Mouse (Mus musculus) CD4-positive helper T cell, adult 2 months (primary cell): Measurements from ENCODE around the gene Cpne6.

ENCODE experiments used
- DNase-seq: peaks from one replicate; pipeline ENCODE4 v3.0.0-alpha.2; 2012; ENCODE audit warnings: low read depth, missing footprints, low spot score

Gene Cpne6

GRCm38 (mm10) chr14:55510125-55510731 lies at the start of gene Cpne6:
Gene Cpne6, plus strand, starts transcription at chr14:55510445.
- no peak for DNase-seq

DNA sequence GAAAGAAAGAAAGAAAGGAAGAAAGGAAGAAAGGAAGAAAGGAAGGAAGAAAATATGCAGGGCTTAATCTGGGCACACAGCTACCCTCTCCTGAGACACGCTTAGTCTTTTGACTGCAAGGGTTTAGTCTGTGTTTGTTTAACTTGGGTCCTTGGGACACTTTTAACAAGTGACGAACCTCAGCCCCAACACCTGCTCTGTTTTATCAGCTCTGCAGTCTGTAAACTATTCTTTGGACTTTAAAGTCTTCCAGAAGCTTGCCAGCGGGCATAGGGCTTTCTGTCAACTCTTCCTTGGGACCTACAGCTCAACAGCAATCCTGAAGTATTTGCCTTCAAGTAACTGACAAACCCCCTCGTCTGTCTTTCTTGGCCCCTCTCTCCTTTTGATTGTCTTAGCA lies 48.5 kb upstream of the Cpne6 start:
- DNase-seq, result no peak

DNA sequence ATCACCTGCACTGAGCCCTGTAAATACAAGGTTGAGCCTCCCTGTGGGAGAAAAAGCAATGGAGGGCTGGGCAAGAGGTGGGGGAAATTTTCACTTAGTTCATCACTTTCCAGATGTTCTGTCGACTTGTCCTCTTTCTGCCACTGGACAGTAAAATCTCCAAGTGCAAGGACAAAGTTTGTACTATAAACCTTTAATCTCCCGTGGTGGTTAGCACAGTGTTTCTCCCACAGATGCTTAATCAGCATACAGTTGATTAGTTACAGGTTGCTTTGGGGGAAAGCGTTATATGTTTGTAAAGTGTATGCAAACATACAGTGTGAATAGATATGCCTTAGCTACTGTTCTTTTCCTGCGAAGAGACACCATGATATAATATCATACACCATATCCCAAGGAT lies 43.8 kb upstream of the Cpne6 start:
- no peak for DNase-seq

GRCm38 (mm10) chr14:55467108-55467507 lies 43.1 kb upstream of the Cpne6 start:
- no peak for DNase-seq

- no peak for DNase-seq
These were observed 41.9 kb upstream of the Cpne6 start for GRCm38 (mm10) chr14:55468301-55468741.

GRCm38 (mm10) chr14:55469041-55469440 lies 41.2 kb upstream of the Cpne6 start:
- no peak for DNase-seq

DNA sequence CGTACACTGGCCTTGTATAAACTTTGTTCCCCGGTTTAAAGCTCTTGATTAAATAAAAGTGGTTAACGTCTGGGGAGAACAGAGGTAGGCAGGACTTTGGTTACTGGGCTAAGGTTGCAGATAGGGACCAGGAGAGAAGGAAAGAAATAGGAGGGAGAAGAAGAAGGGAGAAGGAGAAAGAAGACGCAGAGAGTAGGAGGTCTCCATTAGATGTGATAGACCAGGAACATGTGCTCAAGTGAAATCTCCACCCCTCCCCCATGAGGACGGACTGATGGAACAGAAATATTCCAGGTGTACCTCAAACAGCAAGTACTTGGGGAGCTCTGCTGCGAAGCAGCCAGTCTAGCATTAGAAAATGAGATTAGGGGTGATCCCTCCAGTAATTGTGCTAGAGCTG lies 40.4 kb upstream of the Cpne6 start:
- no peak for DNase-seq

- DNase-seq, result no peak
These were observed 39.4 kb upstream of the Cpne6 start for GRCm38 (mm10) chr14:55470806-55471205.

- DNase-seq, result no peak
These were observed 34.6 kb upstream of the Cpne6 start for GRCm38 (mm10) chr14:55475654-55476053.

DNA sequence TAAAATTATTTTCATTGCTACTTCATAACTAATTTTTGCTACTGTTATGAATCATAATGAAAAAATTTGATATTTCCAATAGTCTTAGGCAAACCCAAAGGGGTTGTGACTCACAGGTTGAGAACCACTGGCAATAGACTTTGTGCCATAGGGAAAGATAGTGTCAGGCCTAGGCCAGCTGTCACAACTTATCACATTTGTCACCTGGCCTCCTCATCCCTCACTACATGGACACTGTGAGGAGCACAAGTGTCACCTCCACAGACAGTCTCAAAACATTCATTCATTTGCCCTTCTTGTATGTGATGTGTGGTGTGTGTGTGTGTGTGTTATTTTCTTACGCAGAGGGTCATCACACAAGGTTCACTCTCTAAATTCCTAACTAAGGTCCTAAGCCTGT lies 32.8 kb upstream of the Cpne6 start:
- DNase-seq, result no peak

DNA sequence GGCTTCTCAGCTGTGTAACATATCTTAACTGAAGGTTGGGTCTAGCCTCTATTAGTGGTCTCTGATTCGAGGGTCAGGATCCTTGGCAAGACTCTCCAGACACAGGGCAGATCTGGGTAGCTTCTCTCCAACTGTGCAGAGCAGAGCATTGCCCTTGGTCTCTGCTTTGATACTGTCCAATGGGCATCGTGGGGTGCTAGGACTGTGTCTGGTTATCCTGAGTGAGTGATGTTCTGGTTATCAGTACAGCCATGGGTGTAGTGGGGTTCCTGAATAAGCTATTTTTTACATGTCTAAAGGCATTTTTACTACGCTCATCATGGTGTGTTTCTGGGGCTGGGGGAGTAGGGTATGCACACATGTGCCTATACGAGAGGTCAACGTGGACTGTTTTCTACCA lies 32.4 kb upstream of the Cpne6 start:
- no peak for DNase-seq

- DNase-seq, result peak; percentile 85
These were observed 31.3 kb upstream of the Cpne6 start, which contains the start of gene Dhrs4 for GRCm38 (mm10) chr14:55478651-55479599. Gene Dhrs4, plus strand, starts transcription at chr14:55478758.

DNA sequence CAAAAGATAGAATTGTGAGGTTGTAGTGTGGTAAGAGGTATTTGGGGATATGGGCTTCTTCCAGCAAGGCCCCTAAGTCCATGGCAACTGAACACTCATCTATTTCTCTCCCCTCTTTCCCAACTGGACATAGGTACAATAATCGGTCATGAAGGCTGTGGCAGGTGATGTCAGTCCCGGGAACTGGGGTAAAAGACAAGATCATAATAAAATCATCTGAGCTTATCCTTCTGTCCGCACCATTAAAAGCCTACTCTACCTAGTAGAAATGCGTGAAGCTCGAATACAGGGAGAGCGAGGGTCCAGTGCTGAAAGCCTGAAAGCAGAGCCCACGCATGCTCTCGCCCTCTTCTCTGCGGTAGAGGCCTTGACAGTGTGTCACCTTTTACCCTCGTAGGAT lies 30.6 kb upstream of the Cpne6 start:
- no peak for DNase-seq

GRCm38 (mm10) chr14:55484430-55485085 lies 25.7 kb upstream of the Cpne6 start:
- no peak for DNase-seq

DNA sequence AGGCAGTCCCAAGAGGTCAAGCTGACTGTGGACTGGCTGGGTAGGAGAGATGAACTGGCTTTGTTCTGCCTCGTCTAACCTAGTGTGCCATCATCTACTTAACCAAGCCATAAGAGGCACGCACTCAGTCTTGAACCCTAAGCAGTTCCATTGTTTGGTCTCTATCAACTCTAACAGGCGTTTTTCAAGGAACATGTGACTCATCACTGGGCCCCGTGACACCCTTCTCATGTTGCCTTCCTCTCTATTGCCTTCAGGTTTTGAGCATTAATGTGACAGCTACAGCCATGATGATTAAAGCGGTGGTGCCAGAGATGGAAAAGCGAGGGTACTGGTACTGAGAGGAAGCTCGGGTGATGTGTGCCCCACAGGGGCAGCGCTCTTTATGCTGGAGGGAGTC lies 23.4 kb upstream of the Cpne6 start:
- no peak for DNase-seq

GRCm38 (mm10) chr14:55490361-55491201 lies 19.7 kb upstream of the Cpne6 start, which contains the start of gene Carmil3:
Gene Carmil3, plus strand, starts transcription at chr14:55490651.
- DNase-seq, result peak; percentile 74

GRCm38 (mm10) chr14:55491291-55491833 lies 18.9 kb upstream of the Cpne6 start:
- DNase-seq, result peak; percentile 45

DNA sequence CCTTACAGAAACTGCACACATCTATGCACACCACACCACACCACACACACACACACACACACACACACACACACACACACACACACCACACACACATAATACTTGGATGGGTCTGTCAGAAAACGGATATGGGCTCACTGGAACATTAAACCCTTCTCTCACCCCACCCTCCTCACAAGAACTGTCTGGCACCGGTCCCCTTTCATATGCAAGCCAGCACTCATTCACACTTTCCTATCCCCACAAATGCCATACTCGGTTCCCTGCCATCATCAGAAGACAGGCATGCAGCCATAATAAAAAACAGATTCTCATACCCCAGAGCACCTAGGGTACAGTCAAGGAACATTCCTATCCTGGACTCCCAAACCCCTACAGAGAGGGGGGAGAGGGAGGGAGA lies 18.1 kb upstream of the Cpne6 start:
- DNase-seq, result no peak

DNA sequence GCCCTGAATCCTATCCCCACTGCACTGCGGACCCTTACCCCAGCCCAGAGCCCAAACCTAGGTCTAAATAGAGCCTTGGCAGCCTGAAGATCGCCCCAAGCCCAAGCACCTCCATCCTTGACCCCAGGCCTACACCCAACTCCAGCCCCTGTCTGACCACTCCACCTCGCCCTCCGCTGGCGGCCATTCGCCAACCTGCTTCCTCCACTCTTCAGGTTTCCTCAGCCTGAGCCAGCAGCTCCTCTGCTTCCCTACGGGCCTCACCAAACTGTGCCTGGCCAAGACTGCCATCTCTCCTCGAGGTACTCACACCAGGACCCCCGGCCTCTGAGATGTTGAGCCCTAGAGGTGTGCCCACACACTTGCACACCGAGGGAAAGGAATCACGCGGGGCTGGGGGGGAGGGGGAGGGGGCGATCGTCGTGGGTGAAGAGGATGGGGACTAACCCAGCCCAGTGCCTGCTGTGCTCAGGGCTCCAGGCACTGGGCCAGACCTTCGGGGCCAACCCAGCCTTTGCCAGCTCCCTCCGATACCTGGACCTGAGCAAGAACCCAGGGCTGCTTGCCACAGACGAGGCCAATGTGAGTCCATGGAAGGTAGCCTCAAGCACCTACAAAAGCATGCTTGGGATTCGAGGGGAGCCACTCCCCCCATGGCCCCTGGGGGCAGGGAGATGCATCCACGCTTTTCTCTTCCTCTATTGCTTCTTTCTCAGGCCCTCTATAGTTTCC lies 14.6 kb upstream of the Cpne6 start:
- DNase-seq, result no peak

DNA sequence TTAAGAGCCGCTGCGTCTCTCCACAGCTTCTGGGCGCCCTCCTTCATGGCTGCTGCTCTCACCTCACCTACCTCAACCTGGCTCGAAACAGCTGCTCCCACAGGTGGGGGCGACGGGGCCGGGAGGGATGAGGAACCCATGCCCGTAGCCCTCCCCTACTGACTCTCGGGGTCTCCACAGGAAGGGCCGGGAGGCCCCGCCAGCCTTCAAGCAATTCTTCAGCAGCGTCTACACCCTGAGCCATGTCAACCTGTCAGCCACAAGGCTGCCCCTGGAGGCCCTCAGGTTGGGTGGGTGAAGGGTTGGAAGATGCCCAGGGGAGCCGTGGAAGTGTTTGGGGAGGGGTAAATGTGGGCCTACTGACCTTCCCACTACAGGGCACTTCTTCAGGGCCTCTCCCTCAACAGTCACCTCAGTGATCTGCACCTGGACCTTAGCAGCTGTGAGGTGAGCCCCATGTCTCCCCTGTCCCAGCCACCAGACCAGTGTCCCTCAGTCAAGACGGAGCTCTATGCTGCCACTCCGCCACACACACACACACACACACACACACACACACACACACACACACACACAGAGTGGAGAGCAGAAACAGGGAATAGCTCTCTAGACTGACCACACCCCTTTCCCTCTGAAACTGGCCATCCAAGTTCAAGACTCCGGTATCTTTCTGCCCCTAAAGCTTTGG lies 13.3 kb upstream of the Cpne6 start:
- no peak for DNase-seq
